Mouse (Mus musculus) mouse embryonic stem cell (cell line): ENCODE results near the gene Sept9.
"Not testable (repeated sequence)": the region's sequence is repeated elsewhere in the genome, so short reads cannot be mapped to it uniquely, and the experiment has no call there.

Experiments
- in situ Hi-C, 2 experiments: fragments of 300-500 bp; cut with MboI; formaldehyde crosslinking; loops; 1 replicate in 1 of 2; 3 replicates in 1 of 2; pipeline ENCODE4 v1.14.3; 2019 to 2020; ENCODE audit warnings: low sequenced_read_pairs in 2 of 2, low pct_unique_long_range_greater_than_20kb in 1 of 2, mixed read lengths in 1 of 2; ENCODE audit not compliant: unreplicated experiment in 1 of 2

Gene Sept9

DNA sequence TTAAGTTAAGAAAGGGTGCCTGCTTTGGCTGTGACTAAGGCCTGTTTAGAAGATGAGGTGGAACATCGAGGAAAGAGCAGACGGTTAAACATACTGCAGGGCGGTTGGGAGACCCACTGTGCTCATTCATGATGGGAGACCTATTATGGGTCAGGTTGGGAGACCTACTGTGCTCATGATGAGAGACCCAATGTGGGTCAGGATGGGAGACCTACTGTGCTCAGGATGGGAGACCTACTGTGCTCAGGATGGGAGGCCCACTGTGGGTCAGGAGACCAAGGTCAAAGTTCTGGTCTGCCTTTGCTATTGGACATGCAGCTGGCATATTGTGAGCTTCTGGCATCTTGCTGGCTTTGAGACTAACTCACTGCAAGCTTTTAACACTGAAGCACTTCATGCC lies 139.6 kb downstream of the Sept9 start:
- in situ Hi-C loops, result no loop called here

DNA sequence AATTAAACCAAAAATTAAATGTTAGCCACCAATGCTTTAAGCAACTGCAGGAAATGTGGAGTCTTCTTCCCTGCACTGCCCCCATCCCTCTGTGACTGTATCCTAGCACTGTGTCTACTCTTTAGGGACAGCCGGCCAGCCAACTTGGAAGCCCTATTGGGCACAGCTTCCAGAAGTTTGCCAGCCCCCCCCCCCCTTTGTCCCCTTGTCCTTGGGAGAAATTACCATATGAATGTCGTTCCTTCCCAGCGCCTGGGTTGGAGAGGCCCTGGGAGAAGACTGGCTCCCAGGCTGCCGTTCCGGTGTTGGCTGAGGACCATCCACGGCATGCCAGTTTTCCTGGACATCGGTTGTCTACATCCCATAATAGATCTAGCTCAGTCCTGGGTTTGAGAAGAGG lies 141.8 kb downstream of the Sept9 start:
- in situ Hi-C loops, result no loop called here

DNA sequence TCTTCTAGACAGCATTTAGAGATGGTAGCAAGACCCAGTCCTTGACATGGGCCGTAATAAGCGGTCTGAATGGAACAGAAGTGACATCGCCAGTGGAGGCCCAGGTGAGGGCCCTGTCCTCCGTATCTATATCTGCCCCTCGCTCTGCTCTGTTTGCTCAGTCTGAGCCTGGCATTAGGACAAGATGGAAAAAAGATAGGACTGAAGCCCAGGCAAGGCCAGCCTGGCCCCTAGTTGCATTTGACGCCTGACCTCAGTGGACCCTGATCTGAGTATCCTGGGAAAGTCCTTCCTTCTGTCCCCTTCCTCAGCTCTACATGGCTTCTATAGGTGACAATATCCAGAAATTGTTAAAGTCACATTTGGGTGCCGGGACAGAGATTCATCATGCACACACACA lies 142.6 kb downstream of the Sept9 start:
- in situ Hi-C loops, result no loop called here

DNA sequence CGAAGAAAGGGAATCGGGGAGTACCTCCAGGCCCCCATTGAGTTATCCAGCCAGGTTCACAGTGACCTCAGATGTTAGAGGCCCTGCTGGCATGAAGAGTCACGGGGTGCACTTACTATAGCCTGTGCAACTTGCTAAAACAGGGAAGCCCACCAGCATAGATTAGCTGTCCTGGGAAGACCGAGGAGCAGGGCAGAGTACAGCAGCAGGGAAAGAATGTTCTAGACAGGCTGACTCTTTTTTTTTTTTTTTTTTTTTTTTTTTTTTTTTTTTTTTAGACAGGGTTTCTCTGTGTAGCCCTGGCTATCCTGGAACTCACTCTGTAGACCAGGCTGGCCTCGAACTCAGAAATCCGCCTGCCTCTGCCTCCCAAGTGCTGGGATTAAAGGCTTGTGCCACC lies 143.0 kb downstream of the Sept9 start:
- in situ Hi-C loops, result not testable (repeated sequence)

DNA sequence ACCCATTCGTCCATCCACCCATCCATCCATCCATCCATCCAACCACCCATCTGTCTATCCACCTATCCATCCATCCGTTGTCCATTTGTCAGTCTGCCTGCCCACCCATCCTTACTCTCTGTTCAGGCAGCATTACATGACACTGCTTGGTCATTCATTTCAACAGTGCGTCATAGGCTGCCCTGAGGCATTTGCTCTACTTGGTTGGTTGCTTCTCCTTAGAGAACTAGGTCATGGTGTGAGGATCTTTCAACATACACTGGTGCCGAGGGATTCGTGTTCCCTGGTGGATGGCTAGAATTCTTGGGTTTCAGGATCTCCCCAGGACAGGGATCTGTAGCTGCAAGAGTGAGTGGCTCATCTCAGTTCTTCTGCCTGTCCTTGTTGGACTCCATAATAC lies 144.3 kb downstream of the Sept9 start:
- in situ Hi-C loops, result no loop called here

DNA sequence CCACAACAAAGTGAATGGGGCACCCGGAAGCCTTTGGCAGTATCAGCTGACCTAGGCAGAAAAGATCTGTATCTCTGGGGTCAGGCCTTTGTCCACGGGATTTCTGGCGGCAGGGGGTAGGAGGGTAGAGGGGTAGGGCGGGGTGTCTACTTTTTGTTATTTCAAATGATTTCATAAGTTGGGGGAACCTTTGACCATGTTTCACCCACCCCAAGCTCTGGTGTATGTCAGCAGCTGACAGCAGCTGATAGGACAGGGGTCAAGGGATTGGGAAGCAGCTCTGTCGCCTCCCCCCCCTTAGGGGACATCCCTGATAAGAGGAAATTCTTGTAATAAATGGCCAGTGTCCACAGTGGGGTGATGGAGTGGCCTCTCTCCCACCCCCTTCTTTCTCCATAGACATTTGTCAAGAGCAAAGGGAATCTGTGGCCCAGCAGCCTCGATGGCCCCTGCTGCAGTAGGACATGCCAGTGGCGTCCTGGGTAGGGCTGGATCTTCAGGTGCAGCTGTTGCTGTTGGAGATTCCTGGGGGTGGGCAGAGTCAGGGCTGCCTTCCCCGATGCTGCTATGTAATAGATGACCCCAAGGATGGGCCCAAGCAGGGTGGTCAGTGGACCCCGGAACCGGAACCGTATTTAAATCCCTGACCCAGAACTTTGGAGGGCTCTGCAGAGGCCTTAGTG lies 145.0 kb downstream of the Sept9 start:
- in situ Hi-C loops, result no loop called here

DNA sequence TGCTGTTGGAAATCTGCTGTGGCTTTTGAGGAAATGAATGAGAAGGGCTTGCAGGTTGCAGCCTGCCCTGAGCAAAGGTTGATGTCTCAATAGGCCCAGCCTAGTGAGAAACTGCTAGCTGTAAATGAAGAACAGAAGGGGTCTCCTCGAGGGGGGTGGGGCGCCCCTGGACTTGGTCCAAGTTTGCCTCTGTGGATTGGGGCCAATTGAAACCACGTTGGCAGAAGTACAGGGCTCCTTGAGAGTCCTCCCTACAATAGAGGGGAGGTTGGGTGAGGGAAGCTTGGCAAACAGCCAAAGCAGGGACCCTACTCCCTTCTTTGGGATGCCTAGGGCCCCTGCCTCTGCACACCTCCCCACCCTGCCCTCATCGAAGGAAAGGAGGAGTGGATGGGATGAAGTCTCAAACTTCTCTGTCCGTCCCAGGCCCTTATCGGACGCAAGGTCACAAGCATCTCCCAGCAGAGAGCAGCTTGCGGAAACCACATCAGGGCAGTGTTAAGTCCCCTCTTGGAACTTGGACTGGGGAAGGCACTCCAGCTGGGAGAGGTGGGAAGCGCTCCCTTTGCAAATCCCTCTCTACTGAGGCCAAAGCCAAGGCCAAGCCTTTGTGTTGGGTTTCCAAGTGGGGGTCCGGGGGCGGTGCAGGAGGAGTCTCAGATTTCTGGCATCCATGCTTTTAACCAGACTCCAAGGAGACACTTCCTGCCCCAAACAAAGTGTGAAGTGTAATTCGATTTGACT lies 145.7 kb downstream of the Sept9 start:
- in situ Hi-C loops, result no loop called here

DNA sequence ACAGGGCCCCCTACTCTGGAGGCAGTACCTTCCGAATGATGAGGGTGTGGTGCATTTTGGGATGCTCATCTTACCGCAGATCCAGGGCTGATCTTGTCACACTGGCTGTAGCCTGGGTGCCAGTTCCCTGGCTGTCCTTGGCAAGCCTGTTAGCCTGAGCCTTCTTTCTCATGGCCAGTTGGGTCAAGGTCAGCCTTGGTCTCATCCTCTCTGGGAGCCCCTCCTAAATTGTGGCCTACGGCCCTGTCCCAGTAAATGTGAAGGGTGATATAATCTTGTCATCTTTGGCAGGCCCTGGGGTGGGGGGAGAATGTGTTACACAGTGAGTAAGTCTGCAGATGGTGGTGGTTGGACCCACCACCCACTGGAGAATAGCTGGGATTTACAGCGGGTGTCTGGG lies 147.8 kb downstream of the Sept9 start:
- in situ Hi-C loops, result no loop called here

DNA sequence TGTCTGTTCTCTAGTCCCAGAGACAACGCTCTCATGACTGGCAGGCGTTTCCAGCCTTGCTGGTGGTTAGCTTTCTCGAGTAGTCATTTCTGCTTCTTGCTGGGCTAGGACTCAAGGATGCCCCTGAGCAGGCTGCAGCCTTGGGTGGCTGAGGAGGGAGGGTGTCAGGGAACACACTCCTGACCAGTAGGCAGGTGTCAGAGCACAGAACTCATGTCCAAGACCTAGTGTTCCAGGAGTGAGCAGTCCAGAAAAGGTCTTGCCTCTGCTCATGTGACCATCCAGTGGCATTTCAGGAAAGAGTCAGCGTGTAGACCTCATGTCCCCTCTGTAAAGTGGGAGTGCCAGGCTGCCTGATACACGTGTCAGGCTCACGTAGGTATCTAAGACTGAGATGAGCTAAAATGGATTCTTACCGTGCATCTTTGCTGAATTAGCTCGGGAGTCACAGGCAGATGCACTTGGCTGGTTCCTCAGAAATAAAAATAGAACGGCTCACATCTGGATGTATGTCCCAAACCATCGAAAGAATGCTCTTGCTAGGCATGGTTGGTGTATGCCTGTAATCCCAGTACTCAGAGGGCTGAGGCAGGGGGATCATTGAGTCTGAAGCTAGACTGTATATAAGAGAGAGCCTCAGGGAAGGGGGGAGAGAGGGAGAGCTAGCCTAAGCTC lies 149.1 kb downstream of the Sept9 start:
- in situ Hi-C loops, result no loop called here

DNA sequence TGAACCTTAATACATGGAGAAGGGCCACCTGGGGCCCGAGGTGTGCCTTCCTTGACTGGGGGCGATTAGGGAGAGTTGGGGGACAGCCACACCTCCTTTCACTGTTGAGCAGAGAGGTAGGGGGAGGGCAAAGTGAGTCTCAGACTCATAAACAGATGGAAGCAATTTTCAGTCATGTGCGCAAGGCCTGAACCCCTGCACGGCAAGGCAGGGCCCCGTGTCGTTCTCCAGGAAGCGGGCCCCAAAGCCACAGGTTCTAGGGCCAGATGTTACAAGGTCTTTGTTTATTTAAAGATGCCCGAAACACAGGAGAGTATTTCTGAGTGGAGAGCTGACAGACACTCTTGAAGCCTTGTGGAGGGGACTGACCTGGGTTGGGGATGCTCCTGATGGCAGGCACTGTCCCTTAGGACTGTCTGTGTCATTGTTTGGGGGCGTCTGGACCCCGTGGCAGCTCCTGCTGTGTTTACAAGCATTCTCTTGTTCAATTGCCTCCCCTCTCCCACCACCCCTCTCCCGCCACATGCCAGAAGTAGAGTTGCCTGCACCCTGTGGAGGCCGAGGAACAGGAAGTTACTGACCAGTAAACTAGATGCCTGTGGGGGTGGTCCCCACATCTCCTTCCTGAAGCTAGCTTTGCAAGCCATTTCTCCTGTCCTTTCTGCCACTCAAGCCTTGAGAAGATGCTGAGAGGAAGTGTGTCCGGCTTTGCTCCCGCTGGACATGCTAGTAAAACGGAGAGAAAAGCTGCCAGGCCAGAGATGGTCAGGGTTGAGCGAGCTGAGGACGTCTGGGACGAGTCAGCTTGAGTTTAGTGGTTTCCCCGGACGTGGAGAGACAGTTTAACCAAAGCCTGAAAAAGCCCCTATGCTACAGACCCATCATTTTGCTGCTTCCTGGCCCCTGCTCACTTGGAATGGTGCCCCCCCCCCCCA lies 150.2 kb downstream of the Sept9 start:
- in situ Hi-C loops, result loop anchor here in 1 of 2 experiments (25.0 kb wide), 1 partner anchor 287 kb away; no protein-coding TSS in a partner anchor

DNA sequence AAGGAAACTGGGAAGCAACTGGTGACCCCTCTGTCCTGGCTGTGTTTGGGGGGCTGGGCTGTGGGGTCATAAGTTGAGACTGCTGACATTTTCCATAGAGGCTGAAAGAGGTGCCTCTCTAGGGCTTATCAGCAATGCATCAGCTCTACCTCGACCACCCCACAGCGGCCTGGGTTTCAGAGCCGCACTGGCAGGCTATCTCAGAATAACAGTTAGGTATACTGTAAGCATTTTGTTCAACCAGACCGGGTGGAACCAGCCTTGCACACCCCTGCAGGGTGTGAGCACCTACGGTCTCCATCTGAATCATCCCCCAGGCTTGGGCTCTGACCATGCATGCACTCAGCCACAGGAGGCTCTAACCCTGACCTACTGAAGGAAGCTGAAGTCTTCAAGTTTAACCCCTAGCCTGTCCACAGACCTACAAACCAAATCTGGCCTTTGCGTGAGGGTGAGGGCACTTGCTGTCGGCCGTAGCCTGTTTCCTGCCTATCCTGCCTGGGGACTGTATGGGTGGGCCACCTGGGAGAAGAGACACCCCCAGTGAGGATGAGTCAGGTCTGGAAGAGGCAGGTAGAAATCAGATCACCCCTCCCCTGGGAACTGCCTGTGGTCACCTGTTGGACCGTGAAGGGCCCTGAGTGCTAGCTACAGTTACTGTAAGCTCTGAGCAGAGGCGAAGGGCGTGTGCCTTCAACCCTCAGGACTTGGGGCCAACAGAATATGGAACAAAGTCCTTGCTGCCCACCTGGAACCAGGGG lies 151.2 kb downstream of the Sept9 start:
- in situ Hi-C loops, result loop anchor here in 1 of 2 experiments (25.0 kb wide), 1 partner anchor 288 kb away; no protein-coding TSS in a partner anchor

DNA sequence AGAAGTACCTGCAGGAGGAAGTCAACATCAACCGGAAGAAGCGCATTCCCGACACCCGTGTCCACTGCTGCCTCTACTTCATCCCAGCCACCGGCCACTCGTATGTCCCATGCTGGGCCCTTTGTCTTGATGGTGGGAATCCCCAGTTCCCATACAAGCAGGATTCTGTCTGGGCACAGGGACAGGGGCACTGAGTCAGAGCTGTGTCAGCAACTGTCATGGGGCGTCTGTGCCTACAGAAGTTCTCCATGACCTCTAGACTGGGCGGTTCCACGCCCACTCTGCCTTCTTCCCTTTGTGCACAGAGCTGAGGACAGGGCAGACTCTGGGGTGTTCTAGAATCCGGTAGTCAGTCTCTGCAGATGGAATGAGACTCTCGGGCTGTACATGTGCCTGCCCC lies 153.7 kb downstream of the Sept9 start:
- in situ Hi-C loops, result loop anchor here in 1 of 2 experiments (25.0 kb wide), 1 partner anchor 291 kb away; no protein-coding TSS in a partner anchor

DNA sequence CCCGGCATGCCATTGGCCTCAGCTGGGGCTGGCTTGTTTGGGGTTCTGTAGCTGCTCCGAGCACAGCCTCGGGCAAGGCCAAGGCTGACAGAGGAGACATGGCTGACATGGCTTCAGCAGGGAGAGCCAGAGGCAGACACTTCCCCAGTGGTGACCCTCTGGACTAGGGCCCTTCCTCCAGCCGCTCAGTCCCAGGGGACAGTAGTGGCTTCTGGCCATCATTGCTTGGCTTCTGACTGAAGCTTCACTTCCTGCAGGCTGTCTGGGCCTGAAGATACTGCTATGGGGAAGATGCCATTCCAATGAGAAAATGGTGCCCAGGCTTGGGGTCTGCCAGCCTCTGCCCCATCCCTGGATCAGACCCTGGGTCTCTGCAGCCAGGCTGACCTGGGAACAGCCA lies 154.6 kb downstream of the Sept9 start:
- in situ Hi-C loops, result loop anchor here in 1 of 2 experiments (25.0 kb wide), 1 partner anchor 292 kb away; no protein-coding TSS in a partner anchor

DNA sequence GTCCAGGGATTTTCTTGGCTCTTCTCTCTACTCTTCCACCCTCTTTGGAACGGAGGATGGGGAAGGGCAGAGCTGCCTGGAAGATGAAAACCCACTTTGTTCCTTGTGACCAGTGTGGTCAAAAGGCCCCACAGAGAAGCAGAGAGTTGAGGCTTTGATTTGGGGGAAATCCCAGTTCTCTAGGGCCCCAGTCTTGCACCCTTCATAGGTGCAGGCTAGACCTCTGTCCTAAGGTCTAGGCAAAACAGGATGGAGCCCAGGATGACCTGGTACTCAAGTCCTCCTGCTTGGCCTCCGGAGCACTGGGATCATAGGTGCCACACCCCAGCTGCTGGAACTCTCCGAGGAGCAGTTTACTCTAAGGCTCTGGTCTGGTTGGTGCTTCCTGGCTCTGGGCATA lies 157.5 kb downstream of the Sept9 start:
- in situ Hi-C loops, result loop anchor here (5.0 to 25.0 kb wide), 5 partner anchors 50 to 295 kb away; no protein-coding TSS in a partner anchor

DNA sequence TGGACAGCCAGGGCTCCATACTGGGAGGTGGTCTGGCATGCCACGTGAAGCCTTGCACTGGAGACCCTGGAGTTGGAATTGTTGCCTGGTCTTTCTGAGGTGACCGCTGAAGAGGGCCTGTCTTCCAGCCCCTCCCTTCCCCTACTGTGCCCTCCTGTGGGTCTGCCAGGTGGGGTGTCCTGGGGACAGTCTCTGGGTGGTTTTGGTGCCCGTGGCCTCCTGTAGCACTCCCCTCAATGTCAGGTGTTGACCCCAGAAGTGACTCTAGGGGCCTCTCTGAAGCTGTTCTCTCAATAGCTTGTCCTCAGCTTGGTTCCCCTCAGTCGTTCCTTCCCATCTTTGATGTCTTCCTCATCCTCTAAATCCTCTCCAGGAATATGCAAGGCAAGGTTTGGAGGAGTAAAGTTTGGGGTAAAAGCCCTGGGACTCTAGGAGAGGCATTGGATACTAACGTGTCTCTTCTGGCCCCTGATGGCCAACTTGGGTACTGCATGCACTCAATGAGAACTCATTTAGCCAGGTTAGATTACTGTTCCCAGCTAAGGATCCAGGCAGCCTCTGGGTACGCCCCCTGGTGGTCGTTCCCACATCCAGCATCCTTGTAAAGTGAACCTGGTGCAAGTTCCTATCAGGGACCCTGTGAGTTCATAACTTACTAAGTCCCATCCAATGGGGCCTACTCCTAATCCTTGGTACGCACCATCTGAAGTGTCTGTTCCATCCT lies 158.6 kb downstream of the Sept9 start:
- in situ Hi-C loops, result loop anchor here (5.0 to 25.0 kb wide), 5 partner anchors 51 to 296 kb away; no protein-coding TSS in a partner anchor

DNA sequence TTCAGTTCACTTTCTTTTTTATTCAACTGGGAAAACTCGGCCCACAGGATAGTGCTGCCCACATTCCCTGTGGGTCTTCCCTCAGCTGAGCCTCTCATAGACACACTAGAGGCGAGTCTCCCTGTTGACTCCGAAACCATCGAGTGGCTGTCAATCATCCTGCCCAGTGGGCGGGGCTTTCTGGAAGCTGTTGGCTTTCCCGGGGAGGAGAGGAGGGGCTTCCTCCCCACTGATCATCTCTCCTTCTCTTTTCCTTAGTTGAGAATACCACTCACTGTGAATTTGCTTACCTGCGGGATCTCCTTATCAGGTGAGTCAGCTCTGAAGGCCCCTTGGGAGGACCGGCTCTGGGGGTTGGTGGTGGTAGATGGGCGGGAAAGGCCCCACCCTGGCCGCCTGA lies 159.7 kb downstream of the Sept9 start:
- in situ Hi-C loops, result loop anchor here (5.0 to 25.0 kb wide), 5 partner anchors 52 to 297 kb away; no protein-coding TSS in a partner anchor

DNA sequence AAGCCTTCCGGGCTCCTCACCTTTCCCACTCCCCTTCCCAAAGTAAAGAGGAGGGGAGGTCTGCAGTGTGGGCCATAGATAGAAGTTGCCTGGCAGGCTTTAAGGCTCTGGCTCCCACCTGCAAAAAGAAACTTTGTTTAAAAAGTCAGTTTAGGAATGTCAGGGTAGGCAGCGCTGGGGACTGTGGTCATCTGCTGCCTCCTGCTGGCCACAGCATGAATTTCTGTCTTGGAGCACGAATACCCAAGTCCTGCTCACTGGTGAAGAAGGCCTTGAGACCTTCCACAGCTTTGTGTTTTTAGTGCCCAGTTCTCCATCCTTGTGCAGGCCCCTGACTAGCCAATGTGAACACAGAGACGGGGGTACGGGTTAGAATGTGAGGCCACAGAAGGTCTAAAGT lies 160.4 kb downstream of the Sept9 start:
- in situ Hi-C loops, result loop anchor here (5.0 to 25.0 kb wide), 5 partner anchors 53 to 298 kb away; no protein-coding TSS in a partner anchor
